Mouse (Mus musculus): ENCODE measurements at regions not wholly inside any gene's neighbourhood (a gene's known extent, or its start where the extent isn't known, plus 50 kb on each side); places are given as distances from the start of the nearest gene placed in this dataset.

DNA sequence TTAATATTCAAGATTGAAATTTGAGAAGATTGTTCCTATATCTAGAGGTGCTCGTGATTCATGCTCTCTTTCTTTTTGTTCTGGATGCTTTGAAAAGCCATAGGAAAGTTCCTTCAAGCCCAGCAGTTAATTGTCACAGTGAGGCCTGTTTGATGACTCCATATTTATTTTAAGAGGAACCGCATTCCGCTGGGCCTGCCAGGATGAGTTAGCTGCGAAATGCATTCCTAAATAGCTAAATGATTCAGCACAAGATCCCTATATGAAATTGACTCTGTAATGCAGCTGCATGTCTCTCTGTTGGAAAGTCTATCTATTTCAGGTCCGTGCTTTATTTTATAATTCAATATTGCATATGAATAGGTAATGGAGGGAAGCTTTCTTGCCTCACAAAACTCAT lies 511.9 kb upstream of the Adgra3 start:
- DNase-seq: no peak

DNA sequence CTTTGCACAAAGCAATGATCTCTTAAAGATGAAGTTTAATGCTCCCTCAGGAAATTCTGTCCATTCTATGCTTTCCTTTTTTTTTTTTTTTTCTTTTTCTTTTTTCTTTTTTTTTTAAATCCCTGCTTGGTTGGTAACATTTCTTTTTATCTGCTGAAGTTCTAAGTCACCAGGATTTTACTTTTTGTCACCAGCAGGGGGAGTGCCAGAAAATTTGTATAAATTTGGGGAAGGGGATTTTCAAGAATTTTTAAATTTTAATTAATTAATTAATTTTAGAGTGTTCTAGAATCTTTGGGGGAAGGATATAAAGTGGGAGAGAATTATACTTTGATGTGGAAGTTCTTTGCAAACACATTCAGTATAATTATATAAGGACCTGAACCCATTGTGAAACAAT lies 492.3 kb upstream of the Adgra3 start:
- DNase-seq: no peak

DNA sequence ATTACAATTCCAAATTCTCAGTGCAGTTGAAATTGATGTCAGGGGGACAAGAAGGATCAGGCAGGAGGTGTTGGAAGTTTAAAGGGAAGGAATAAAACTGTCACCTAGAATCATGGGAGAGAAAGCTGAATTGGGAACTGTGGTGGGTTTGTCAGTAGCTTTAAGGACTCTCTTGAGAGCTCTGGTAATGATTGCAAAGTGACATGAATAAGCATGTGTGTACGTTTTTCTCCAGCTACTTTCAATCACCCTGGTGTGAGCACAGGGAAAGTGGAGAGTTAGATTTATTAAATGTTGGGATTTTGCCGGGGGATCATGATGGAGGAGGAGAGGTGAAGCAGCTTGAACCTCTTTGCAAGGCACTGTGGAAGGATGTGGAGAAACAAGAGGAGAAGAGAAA lies 453.7 kb upstream of the Adgra3 start:
- no peak for DNase-seq

DNA sequence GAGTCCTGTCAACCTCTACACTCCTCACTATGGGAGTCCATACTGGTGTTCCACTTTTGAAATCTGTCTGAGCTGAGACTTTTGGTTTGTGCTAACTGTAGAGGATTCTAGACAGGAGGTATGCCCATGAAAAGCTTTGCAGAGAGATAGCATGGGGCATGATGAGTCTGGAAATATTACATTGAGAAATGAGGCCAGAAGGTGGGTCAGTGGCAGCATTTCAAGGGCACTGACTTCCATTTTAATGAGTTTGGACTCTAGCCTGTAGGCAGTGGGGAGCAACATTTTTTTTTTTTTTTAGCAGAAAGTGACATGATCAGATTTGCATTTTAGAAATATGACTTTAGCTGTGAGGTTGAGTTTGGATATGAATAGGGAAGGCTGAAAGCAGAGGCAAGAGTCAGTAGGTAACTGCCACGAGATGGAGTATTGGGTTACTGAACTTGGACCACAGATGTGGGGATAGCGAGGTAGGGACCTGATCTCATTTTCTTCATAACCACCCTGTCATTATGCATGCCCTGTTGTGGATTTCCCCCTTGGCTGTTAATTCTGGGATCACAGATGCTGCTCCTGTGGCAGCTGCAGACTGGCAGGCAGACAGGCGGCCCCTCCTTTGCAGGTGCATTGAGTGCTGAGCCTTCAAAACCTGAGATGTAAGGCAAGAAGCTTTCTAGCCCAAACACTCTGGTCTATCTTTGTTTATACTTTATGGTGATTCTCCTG lies 451.1 kb upstream of the Adgra3 start:
- no peak for DNase-seq

DNA sequence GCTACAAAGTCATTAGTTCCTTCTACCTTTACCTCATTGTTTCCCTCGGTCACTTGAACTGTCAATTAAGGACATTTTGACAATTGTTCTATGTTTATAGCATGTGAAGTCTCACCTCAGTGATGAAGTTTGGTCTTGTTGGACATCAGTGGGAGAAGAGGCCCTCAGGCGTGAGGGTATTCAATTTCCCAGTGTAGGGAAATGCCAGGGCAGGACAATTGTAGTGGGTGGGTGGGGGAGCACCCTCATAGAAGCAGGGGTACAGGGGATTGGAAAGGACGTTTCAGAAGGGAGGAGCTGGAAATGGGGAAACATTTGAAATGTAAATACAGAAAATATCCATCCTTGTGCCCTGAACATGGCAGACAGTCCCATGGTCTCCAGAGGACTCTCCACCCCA lies 431.4 kb upstream of the Adgra3 start:
- DNase-seq: no peak

DNA sequence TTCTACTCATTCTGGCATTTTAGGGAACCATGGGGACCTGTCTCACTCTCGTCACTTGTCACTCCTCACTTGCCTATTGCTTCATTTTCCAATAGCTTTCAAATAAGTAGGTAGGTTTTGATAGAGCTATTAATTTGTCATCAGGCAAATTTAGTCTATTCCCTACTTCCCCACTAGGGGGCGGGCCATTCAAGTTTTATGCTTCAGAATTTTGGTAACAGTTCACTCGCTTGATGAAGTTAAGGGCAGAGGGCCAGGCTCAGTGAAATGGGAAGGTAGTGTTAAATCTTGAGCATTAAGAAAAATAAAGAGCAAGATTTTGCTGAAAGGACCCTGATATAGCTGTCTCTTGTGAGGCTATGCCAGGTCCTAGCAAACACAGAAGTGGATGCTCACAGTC lies 418.2 kb upstream of the Adgra3 start:
- DNase-seq: peak; percentile 34

DNA sequence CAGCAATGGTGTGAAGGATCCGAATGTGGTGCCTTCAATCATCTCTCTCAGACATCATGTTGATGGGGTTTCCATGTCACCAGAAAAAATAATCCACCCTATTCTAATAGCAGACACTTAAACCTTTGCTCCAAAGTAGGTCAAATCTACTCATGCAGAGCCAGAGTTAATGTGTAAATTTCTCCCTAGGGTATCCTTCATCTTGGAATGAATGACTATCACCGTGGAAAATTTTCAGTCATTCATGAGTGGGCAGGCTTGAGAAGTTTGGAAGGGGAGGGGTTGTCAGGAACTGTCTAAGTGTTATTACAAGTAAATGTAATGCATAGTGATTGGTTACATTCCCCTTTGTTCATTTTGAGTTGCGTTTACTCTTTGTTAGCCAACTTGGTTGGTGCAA lies 402.7 kb upstream of the Adgra3 start:
- no peak for DNase-seq

DNA sequence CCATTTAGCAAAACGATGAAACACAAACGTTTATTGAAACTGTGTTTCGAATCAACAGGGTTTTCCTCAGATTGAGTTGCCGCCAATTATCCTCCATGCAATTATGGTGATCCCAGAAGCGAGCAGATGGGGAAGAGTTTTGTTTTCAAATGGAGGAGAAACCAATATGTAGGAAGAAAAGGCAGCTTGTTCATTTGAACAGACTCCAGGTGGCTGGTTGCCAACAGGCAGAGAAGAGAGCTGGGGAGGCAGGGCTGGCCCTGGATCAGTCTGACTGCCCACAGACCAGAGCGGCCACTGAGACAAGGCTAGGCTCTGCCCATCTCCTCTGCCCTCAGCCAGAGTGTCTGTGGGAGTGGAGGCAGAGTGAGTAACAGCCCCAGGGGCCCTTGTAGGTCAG lies 398.8 kb upstream of the Adgra3 start:
- DNase-seq: no peak

DNA sequence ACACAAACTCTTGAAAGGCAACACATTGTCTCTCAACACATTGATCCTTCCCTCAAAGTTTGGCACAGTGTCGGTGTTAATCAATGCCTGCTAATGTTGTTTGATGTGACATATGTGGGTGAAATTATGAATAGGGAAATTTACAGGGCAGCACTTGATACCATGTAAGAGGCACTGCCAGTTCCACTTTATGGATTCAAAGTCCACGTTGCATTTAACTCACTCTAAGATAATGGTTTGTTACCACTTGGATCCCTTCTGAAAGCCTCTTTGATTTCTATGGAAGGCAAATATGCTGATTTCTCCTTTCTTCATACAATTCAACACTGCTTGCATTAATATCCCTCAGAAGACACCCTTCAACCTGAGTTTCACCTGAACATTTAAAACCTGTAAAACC lies 395.6 kb upstream of the Adgra3 start:
- no peak for DNase-seq

DNA sequence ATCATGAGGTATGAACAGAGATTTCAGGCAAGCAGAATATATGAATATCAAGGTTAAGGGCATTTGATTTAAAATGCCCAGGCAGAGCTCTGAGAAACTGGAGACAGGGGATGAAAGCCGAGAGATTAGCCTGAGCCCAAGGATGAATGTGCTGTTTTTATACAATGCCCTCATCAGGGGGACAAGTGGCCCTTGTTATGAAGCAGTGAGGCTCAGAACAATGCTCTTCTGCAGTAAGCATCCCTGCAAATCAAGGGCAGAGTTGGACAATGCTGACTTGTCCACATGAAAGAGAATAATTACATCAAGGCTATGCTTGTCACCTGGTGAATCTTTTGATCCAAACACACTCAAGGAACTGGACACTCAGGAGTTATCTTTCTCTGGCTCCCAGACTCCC lies 348.1 kb upstream of the Adgra3 start:
- DNase-seq: no peak

DNA sequence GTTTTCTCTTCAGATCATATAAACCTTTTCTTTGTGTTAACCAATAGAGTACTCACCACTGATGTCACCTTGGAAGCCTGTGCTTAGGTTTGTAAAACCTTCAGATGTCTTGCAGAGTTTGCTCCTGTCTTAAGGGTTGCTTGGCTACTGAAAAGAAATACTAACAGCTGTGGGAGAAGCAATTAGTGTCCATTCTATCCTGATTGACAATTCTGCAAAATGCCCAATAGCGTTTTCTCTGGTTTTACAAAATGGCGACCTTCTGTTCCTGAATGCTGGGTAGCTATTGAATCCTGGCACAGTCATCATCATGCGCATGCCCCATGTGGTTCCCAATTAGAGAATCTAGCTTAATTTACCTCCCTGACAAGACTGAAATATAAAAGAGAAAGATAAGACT lies 347.7 kb upstream of the Adgra3 start:
- no peak for DNase-seq

Data from lung, postnatal 14 days (tissue).